Mouse (Mus musculus) forebrain, postnatal 0 days (tissue): ENCODE data around the gene Pax1. TPM values are rescaled to one million over a fixed set of nuclear protein-coding genes. Genes with fewer than 3 reads are reported as not detected.

Experiments used
- ATAC-seq: fragments of 200-750 bp; cut with Nextera tagmentation; 2 replicates; pipeline ENCODE4 v1.8.0; 2017; ENCODE audit warnings: mild to moderate bottlenecking, moderate library complexity
- DNase-seq: peaks from one replicate; pipeline ENCODE4 v3.0.0-alpha.2; 2015
- H3K27ac ChIP-seq: fragments of 300-500 bp; sonication (generic); 2 replicates; pipeline ENCODE4 v1.5.1; 2014; ENCODE audit warnings: low read depth, mild to moderate bottlenecking, antibody characterized with exemption, low read length, moderate library complexity, mixed read lengths
- H3K27me3 ChIP-seq: fragments of 300-500 bp; sonication (generic); 2 replicates; pipeline ENCODE4 v1.6.1; 2014; ENCODE audit warnings: mild to moderate bottlenecking, low read length, mixed read lengths; ENCODE audit not compliant: insufficient read depth
- H3K36me3 ChIP-seq: fragments of 300-500 bp; sonication (generic); 2 replicates; pipeline ENCODE4 v1.6.1; 2014; ENCODE audit warnings: mild to moderate bottlenecking, moderate library complexity; ENCODE audit not compliant: insufficient read depth
- H3K4me1 ChIP-seq: fragments of 300-500 bp; sonication (generic); 2 replicates; pipeline ENCODE4 v1.6.1; 2014; ENCODE audit warnings: antibody characterized with exemption; ENCODE audit not compliant: insufficient read depth
- H3K4me2 ChIP-seq: fragments of 300-500 bp; sonication (generic); 2 replicates; pipeline ENCODE4 v1.6.1; 2014; ENCODE audit warnings: low read depth, mild to moderate bottlenecking, moderate library complexity
- H3K4me3 ChIP-seq: fragments of 300-500 bp; sonication (generic); 2 replicates; pipeline ENCODE4 v1.5.1; 2014; ENCODE audit warnings: low read depth, low read length, mixed read lengths
- H3K9ac ChIP-seq: fragments of 300-500 bp; sonication (generic); 2 replicates; pipeline ENCODE4 v1.6.1; 2014; ENCODE audit warnings: mild to moderate bottlenecking
- H3K9me3 ChIP-seq: fragments of 300-500 bp; sonication (generic); 2 replicates; pipeline ENCODE4 v1.6.1; 2016; ENCODE audit warnings: low read length
- CTCF ChIP-seq: sonication (generic); IDR thresholded peaks from 2 replicates; pipeline ENCODE4 v1.5.1; 2016; ENCODE audit warnings: antibody characterized with exemption, control low read depth, low read depth
- WGBS: fragments of 180-500 bp; shearing (Covaris S2); extraction: QIAGEN DNeasy Blood & Tissue Kit; methylation state at CpG from one replicate; pipeline ENCODE4 v1.1.7; 2014; 5-methylcytosine and 5-hydroxymethylcytosine counted together
- polyA plus RNA-seq: library from polyadenylated mRNA; unstranded; fragments of >200 nt; fragmentation: Nextera tagmentation; extraction: Ambion mirVana; gene quantifications from 2 replicates; pipeline ENCODE4 v1.2.1, GENCODE M21; 2015
- total RNA-seq: library from RNA; depleted of rRNA; stranded (reverse); fragments of >200 nt; gene quantifications from 2 replicates; pipeline ENCODE4 v1.2.3, GENCODE M21; 2014; rRNA removed

Pax1 gene
- 0.19 TPM in 1 of 2 replicates, not detected in the other for total RNA-seq
- polyA plus RNA-seq: not detected in 2 replicates

DNA sequence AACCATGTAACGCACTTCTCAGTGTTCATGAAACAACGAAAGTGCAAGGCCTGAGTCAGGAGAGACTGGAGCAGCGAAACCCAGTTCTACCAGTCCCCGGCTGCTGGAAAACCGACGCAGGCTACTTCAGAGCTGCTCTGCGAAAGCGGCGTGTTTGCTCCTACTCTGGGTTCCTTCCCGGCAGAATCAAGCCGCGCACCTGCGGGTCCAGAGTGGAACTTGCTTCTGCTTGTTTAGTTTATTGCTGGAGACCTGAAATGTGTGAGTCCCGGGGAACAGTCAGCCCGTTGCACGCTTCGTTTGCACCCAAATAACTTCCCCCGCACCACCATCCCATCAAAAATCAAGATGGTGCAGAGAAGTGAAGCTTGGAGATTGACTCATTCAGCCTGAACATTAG is at the start of gene Pax1:
TSS of gene Pax1 (plus strand) at position 345 of the 400 bp plus-strand sequence.
- Histone ChIP-seq H3K4me1 (no peaks in the 10 kb centered on the region), H3K27ac (no peak within 1 kb of the TSS), H3K4me3 (no peak within 1 kb of the TSS), H3K36me3 (no peaks in the 10 kb centered on the region), H3K9me3 (no peaks in the 10 kb centered on the region), H3K27me3 (peaks cover 90% of the 10 kb centered on the region), H3K4me2 (no peak within 1 kb of the TSS), H3K9ac (no peak within 1 kb of the TSS)
- ATAC-seq: no peak
- no peak for TF ChIP-seq CTCF
- 2% methylated on average over 18 of the region's 18 CpGs for WGBS
- DNase-seq: peak; percentile 42

- Histone ChIP-seq H3K9ac (no peak overlapping the region), H3K27ac (no peak overlapping the region), H3K4me1 (no peaks in the 10 kb centered on the region), H3K27me3 (peaks cover 9% of the 10 kb centered on the region; the same call in 1 of the 2 replicates), H3K4me2 (no peak overlapping the region), H3K4me3 (no peak overlapping the region), H3K9me3 (no peaks in the 10 kb centered on the region), H3K36me3 (no peaks in the 10 kb centered on the region)
- DNase-seq (peak; percentile 44), ATAC-seq (no peak)
- TF ChIP-seq CTCF: peak; percentile 69
- WGBS: 10% methylated on average over 9 of the region's 9 CpGs
Measured at GRCm38 (mm10) chr2:147321036-147321435, 40.7 kb upstream of the Pax1 start.

GRCm38 (mm10) chr2:147325178-147325577 is 36.5 kb upstream of the Pax1 start:
- H3K36me3 ChIP-seq: no peaks in the 10 kb centered on the region
- no peak for DNase-seq
- no peak for TF ChIP-seq CTCF
- no peak for ATAC-seq
- WGBS: 86% methylated on average over 2 of the region's 2 CpGs
- no peak overlapping the region for H3K27ac ChIP-seq
- peaks cover 9% of the 10 kb centered on the region; the same call in 1 of the 2 replicates for H3K27me3 ChIP-seq
- H3K4me3 ChIP-seq: no peak overlapping the region
- H3K4me1 ChIP-seq: no peaks in the 10 kb centered on the region
- H3K9ac ChIP-seq: no peak overlapping the region
- H3K4me2 ChIP-seq: no peak overlapping the region
- no peaks in the 10 kb centered on the region for H3K9me3 ChIP-seq

DNA sequence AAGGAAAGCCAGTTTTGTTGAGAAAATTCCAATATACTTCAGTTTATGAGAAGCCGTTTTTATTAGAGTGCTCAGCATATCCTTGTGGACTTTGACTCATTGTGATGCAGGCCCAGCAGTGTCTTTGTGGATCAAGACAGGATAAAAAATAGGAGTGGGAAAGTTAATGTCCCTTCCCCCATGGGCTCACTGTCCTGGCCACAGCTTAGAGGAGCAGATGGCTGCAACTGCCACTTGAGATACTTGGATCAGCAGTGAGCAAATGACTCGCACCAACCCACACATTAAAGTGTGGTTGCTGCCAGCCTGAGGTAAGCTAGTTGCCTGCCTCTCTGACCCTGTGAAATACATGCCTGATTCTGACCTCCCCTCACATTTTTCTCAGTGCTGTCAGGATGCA is 29.0 kb upstream of the Pax1 start:
- DNase-seq: no peak
- no peak for ATAC-seq
- H3K9ac ChIP-seq: no peak overlapping the region
- TF ChIP-seq CTCF: no peak
- H3K27me3 ChIP-seq: no peaks in the 10 kb centered on the region
- H3K4me3 ChIP-seq: no peak overlapping the region
- WGBS: 69% methylated on average over 2 of the region's 2 CpGs
- H3K4me2 ChIP-seq: no peak overlapping the region
- H3K36me3 ChIP-seq: no peaks in the 10 kb centered on the region
- no peaks in the 10 kb centered on the region for H3K9me3 ChIP-seq
- no peaks in the 10 kb centered on the region for H3K4me1 ChIP-seq
- no peak overlapping the region for H3K27ac ChIP-seq

DNA sequence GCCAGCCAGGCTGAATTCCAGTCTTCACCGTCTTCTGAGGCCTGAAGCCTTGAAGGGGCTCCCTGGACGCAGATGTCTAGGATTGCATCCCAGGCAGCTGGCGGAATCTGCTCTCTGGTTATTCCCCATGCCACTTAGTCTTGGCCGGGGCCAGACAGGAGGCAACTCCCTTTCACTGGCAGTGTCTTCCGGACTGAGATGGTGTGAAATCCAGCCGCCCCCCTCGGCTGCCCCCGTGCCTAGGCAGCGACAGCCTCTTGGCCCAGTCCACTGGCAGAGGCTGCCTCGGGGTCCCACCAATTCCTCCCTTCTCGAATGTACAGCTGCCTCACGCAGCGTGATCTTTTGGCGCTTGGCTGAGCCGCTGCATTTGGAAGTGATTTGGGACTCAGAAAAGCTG is 23.0 kb upstream of the Pax1 start:
- H3K36me3 ChIP-seq: no peaks in the 10 kb centered on the region
- no peaks in the 10 kb centered on the region for H3K27me3 ChIP-seq
- no peak overlapping the region for H3K4me2 ChIP-seq
- DNase-seq (no peak), ATAC-seq (no peak)
- 63% methylated on average over 15 of the region's 15 CpGs for WGBS
- no peak for TF ChIP-seq CTCF
- no peak overlapping the region for H3K9ac ChIP-seq
- H3K4me1 ChIP-seq: no peaks in the 10 kb centered on the region
- H3K27ac ChIP-seq: no peak overlapping the region
- no peak overlapping the region for H3K4me3 ChIP-seq
- H3K9me3 ChIP-seq: no peaks in the 10 kb centered on the region

DNA sequence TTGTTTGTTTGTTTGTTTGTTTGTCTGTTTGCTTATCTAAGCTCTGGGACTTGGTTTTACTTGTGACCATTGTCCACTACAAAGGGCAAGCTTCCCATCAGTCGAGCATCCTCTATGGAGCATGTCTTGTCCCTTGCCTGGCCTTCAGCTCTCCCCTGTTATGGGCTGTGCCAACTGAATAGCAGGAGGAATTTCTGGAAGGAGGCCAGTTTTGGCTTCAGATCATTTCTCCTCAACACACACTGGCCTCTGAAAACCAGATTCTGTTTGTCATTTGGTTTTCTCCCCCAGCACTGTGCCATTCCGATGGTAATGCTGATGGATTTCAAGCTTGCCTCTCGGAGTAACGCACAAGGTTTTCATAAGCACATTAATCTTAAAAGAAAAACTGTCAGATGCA is 21.9 kb upstream of the Pax1 start:
- Histone ChIP-seq H3K9ac (no peak overlapping the region), H3K4me3 (no peak overlapping the region), H3K27ac (no peak overlapping the region), H3K27me3 (no peaks in the 10 kb centered on the region), H3K4me2 (no peak overlapping the region), H3K9me3 (no peaks in the 10 kb centered on the region), H3K4me1 (no peaks in the 10 kb centered on the region), H3K36me3 (no peaks in the 10 kb centered on the region)
- DNase-seq (no peak), ATAC-seq (no peak)
- 65% methylated on average over 4 of the region's 4 CpGs for WGBS
- TF ChIP-seq CTCF: no peak

GRCm38 (mm10) chr2:147342198-147342597 is 19.5 kb upstream of the Pax1 start:
- Histone ChIP-seq H3K27me3 (no peaks in the 10 kb centered on the region), H3K36me3 (no peaks in the 10 kb centered on the region), H3K9ac (no peak overlapping the region), H3K4me3 (no peak overlapping the region), H3K4me1 (no peaks in the 10 kb centered on the region), H3K9me3 (no peaks in the 10 kb centered on the region), H3K4me2 (no peak overlapping the region), H3K27ac (no peak overlapping the region)
- WGBS: 5% methylated on average over 2 of the region's 2 CpGs
- peak; percentile 40 for TF ChIP-seq CTCF
- no peak for ATAC-seq
- DNase-seq: no peak

DNA sequence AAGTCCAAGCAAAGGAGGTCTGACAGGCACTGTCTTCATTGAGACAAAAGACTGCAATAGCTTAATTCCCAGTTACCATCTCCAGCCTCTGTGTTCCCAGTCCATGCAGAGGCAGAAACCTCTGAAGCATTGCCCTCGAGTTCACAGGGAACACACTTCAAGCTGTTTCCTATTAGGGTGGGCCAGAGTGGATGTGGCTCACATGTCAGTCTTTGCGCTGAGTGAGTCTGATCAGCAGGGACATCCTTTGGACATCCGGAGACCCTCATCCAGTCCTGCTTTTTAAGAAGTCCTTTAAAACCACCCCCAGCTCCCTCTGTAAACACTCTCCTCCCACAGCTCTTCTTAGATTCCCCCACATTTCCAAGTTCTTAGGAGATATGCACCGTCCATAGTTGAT is 2.0 kb upstream of the Pax1 start:
- no peaks in the 10 kb centered on the region for H3K4me1 ChIP-seq
- H3K9me3 ChIP-seq: no peaks in the 10 kb centered on the region
- WGBS: 2% methylated on average over 4 of the region's 4 CpGs
- DNase-seq: no peak
- no peaks in the 10 kb centered on the region for H3K36me3 ChIP-seq
- TF ChIP-seq CTCF: no peak
- H3K9ac ChIP-seq: no peak overlapping the region
- no peak overlapping the region for H3K27ac ChIP-seq
- ATAC-seq: no peak
- H3K4me2 ChIP-seq: no peak overlapping the region
- peaks cover 92% of the 10 kb centered on the region for H3K27me3 ChIP-seq
- H3K4me3 ChIP-seq: no peak overlapping the region
